Mouse (Mus musculus): Measurements from ENCODE around the gene Zic1. TPM values are rescaled to one million over a fixed set of nuclear protein-coding genes. Genes with fewer than 3 reads are reported as not detected.

Zic1 gene
- polyA plus RNA-seq (2016; fragmentation: Nextera tagmentation; extraction: Ambion mirVana) = 0.05 and 0.06 TPM in 2 replicates

DNA sequence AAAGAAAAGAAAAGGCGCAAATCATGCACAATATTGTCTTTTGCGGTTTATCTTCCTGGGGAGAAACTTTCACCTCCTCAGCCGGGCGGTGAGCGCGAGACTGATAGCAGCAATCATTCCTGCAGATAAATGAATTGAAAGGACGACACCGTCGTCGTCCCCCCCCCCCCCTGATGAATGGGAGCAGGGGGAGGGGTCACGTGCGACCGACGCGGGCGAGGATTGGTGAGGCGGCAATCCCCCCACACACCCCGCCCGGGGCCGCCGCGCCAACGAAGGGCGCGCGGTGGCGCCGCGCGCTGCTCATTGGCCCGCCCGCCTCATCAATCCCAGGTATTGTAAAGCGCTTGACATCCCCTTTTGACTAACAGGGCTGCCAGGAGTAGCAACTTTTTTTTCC is at the start of gene Zic1:
TSS of gene Zic1 (minus strand) at position 147 of the 400 bp plus-strand sequence.
- Histone ChIP-seq H3K27ac (no peak within 1 kb of the TSS), H3K4me3 (peak within 1 kb of the TSS; percentile 35), H3K36me3 (no peaks in the 10 kb centered on the region), H3K4me1 (peaks cover 21% of the 10 kb centered on the region), H3K27me3 (ENCODE audit: low read depth, poor library complexity, severe bottlenecking) (peaks cover 100% of the 10 kb centered on the region), H3K9me3 (replicated peaks) (no peaks in the 10 kb centered on the region)
- peak; percentile 61 for DNase-seq (ENCODE audit: low spot score)
- under 1% methylated on average over 33 of the region's 33 CpGs for WGBS

DNA sequence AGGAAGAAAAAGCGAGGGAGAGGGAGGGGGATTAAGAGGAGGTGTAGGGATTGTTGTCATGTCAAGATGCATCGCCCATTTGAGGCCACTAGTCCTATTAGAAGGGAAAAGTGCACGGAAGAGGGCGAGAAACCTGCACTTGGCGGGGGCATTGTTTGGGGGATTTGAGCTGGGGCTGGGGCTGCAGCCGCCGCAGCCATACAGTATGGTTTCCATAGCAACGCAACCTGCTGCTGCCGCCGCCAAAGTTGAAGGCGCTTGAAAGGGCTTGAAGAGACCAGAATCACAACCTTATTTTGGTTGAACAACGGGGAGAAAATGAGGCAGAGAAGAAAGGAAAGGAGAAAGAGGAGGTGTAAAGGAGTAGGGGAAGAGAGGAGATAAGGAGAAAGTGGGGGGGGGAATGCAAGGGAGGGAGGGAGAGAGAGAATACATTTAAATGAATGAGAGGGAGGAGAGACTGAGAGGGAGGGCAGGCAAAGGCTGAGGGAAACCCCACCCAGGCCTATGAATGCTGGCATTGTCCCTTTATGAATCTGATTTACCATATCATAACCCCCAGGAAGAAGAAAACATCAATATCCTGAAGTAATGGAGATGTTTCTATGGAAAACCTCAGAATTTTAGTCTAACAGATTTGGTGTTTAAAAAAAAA is 48.5 kb upstream of the Zic1 start:
- H3K9me3 ChIP-seq (replicated peaks) = no peaks in the 10 kb centered on the region
- peaks cover 93% of the 10 kb centered on the region for H3K27me3 ChIP-seq (ENCODE audit: low read depth, poor library complexity, severe bottlenecking)
- H3K36me3 ChIP-seq = no peaks in the 10 kb centered on the region
- WGBS = 1% methylated on average over 12 of the region's 12 CpGs
- no peaks in the 10 kb centered on the region for H3K4me1 ChIP-seq
- H3K27ac ChIP-seq = no peak overlapping the region
- no peak overlapping the region for H3K4me3 ChIP-seq
- DNase-seq (ENCODE audit: low spot score) = no peak

DNA sequence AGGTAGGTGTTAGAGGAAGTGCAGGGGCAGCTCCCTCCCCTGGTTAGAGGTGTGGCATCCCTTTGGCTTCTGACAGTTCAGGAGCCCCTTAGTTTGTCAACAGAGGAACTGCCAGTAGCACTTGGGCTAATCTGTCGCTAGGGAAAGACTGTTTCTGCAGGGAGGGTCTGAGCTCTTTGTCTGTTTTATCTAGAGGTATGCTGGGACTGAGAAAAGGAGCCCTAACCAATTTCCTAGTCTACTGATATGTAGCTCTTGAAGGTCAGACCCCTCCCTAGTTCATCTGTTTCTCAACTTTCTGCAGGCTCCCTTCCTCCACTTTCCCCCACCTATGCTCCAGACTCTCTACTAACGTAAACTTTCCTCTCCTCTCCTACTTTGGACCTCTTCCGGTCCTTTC is 44.2 kb upstream of the Zic1 start:
- H3K27me3 ChIP-seq (ENCODE audit: low read depth, poor library complexity, severe bottlenecking) = peaks cover 93% of the 10 kb centered on the region
- no peaks in the 10 kb centered on the region for H3K4me1 ChIP-seq
- no peak overlapping the region for H3K4me3 ChIP-seq
- no peak overlapping the region for H3K27ac ChIP-seq
- H3K9me3 ChIP-seq (replicated peaks) = no peaks in the 10 kb centered on the region
- DNase-seq (ENCODE audit: low spot score) = no peak
- 0% methylated on average over 3 of the region's 3 CpGs for WGBS
- H3K36me3 ChIP-seq = no peaks in the 10 kb centered on the region

DNA sequence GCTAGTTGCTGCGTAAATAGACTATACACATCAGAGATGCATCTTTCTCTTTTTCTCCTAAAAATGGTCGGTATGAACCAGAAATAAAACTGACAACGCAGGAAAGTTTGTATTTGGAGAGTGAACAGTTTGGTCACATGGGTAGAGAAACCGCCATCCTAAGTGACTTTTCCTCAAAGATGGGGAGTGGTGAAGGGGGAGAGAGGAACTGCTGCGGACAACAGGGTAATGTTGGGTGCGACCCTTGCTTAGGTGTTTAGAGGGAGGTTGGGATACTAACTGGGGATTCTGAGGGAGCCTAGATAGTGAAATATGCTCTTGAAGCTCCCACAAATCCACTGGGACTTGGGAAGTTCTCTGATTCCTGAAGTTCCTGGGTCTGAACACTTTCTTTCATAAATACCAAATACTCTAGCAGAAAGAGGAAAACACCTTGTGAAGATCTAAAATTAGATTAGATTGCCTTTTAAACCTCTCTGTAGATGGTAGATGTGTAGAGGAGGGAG is 40.7 kb upstream of the Zic1 start:
- WGBS = under 1% methylated on average over 6 of the region's 6 CpGs
- DNase-seq (ENCODE audit: low spot score) = no peak
- no peak overlapping the region for H3K4me3 ChIP-seq

DNA sequence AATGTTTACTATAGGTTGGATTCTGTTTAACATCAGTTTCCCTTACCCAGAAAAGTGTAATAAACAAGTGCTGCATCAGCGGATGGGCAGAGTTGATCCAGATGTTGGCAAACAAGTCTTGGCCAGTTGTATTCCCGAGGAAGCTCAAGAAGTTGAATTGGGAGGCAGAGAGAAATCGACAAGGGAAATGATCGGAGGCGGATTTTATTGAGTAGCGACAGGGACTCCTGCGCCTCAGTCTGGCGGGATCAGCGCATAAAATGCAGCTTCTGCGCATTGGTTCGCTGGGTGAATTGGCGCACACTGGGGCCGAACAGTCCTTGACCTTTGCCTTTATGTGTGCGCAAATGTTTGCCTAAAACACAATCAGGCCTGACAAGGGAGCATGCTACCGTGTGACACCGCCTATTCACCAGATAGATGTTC is 40.2 kb upstream of the Zic1 start:
- WGBS = under 1% methylated on average over 16 of the region's 16 CpGs
- Histone ChIP-seq H3K9me3 (replicated peaks) (no peaks in the 10 kb centered on the region), H3K27ac (no peak overlapping the region), H3K36me3 (no peaks in the 10 kb centered on the region), H3K4me3 (no peak overlapping the region), H3K4me1 (no peaks in the 10 kb centered on the region), H3K27me3 (ENCODE audit: low read depth, poor library complexity, severe bottlenecking) (peaks cover 100% of the 10 kb centered on the region)
- DNase-seq (ENCODE audit: low spot score) = peak; percentile 61

More for the DNA sequence above, 40.7 kb upstream of the Zic1 start:
- Histone ChIP-seq H3K4me1 (no peaks in the 10 kb centered on the region), H3K36me3 (no peaks in the 10 kb centered on the region), H3K9me3 (replicated peaks) (no peaks in the 10 kb centered on the region), H3K27me3 (ENCODE audit: low read depth, poor library complexity, severe bottlenecking) (peaks cover 100% of the 10 kb centered on the region), H3K27ac (no peak overlapping the region)

DNA sequence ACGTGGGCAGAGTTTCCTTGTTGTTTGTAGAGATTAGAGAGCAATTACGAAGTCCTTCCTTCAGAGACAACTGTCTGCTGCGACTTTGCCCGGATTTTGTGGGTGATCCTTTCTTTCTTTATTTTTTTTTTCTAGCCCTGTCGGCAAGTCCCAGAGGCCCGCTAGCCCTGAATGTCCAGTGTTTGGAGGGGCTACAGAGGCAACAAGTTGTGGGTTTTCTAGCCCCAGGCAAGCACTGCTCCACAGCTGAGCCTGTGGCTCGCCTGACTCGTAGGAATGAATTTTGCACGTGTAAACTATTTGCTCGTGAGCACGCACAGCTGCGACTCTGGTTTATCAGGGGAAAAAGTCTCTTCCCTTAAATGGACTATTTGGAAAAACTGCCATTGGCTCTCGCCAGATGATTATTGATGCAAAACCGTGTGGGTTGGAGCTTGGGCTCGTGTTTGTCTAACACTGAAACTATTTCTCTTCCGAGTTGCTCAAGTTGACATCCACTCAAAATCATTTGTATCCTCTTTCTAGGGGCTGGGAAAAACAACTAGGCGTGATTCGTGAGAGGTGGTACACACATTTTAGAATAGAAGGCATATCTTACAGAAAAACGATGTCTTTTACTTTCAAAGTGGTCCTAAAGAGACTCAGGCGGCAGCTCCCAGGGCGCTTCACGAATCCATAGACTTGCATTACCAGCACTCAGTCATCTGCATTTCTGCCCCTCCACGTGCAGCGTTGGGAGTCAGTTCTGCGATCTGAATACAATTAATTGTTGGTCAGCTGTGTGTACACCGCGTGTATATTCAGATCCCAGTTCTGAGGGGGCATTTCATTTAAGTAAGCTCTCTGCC is 39.5 kb upstream of the Zic1 start:
- Histone ChIP-seq H3K36me3 (no peaks in the 10 kb centered on the region), H3K27ac (no peak overlapping the region), H3K27me3 (ENCODE audit: low read depth, poor library complexity, severe bottlenecking) (peaks cover 100% of the 10 kb centered on the region), H3K4me1 (no peaks in the 10 kb centered on the region), H3K4me3 (no peak overlapping the region), H3K9me3 (replicated peaks) (no peaks in the 10 kb centered on the region)
- peak; percentile 50 for DNase-seq (ENCODE audit: low spot score)
- WGBS = 1% methylated on average over 27 of the region's 27 CpGs

DNA sequence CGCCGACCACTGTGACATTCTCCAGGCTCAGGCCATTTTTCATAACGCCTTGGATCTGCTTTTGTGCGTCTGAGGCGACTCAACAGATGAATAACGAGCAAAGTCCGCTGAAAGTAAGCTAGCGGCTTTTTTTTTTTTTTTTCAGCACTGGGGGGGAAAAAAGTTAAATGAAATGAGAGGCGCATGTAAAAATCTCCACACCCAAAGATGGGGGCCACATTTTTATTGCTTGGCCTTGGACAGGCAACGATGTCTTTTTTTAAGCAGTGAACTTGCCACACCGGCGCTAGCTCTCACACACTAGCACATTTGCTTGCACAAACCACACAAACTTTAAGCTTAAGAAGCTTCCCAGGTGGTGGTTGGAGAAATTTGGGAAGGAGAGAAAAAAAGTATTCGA is 38.6 kb upstream of the Zic1 start:
- Histone ChIP-seq H3K4me1 (no peaks in the 10 kb centered on the region), H3K9me3 (replicated peaks) (no peaks in the 10 kb centered on the region), H3K4me3 (no peak overlapping the region), H3K36me3 (no peaks in the 10 kb centered on the region), H3K27me3 (ENCODE audit: low read depth, poor library complexity, severe bottlenecking) (peaks cover 100% of the 10 kb centered on the region), H3K27ac (no peak overlapping the region)
- WGBS = 2% methylated on average over 13 of the region's 13 CpGs
- no peak for DNase-seq (ENCODE audit: low spot score)

DNA sequence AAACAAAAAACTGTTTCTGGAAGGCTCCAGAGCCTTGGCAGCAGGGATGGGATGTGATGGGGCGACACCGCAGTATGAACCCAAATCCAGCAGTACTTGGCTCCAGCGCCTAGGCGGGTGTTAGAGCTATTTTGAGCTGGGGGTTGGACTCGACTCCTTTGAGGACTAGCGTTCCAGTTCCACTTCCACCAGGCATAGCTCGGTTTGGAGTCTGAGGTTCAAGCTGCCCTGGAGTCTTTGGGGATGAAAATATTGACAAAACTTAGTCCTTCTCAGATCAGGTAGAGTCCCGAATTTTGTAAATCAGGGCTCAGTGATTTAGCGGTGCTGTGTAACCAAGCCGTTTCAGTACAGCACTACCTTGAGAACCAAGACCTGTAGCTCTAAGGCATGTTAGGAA is 35.9 kb upstream of the Zic1 start:
- Histone ChIP-seq H3K36me3 (no peaks in the 10 kb centered on the region), H3K4me3 (no peak overlapping the region), H3K27ac (no peak overlapping the region), H3K27me3 (ENCODE audit: low read depth, poor library complexity, severe bottlenecking) (peaks cover 100% of the 10 kb centered on the region), H3K9me3 (replicated peaks) (no peaks in the 10 kb centered on the region), H3K4me1 (no peaks in the 10 kb centered on the region)
- WGBS = under 1% methylated on average over 10 of the region's 10 CpGs
- DNase-seq (ENCODE audit: low spot score) = no peak

DNA sequence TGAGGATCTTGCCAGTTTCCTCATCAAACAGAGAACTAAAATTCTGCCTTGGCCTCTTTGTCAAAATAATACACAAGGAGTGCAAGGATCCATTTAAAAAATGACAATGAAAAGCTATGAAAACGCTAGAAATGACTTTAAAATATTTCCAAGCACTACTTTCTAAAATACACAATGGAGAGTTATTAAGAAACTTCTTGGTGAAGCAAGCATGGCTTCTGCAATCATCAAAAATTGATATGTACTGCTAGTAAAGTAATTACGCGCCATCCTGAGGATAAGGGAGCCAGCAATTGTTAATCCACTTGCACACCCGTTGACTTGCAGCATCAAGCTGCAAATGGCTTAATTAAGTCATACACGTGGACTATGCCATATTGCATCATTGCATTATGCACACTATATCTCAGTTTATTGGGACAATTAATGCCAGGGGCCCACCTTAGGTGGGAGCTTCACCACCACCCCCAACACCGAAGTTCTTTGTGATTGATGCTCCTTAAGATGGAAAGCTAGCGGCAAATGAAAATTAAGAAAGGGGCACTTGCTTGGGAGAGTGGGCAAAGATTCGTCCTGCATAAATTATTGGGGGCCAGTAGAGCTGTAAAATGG is 35.0 kb upstream of the Zic1 start:
- Histone ChIP-seq H3K4me3 (no peak overlapping the region), H3K27ac (no peak overlapping the region), H3K9me3 (replicated peaks) (no peaks in the 10 kb centered on the region), H3K4me1 (no peaks in the 10 kb centered on the region), H3K36me3 (no peaks in the 10 kb centered on the region), H3K27me3 (ENCODE audit: low read depth, poor library complexity, severe bottlenecking) (peaks cover 100% of the 10 kb centered on the region)
- WGBS = 8% methylated on average over 8 of the region's 8 CpGs
- no peak for DNase-seq (ENCODE audit: low spot score)

DNA sequence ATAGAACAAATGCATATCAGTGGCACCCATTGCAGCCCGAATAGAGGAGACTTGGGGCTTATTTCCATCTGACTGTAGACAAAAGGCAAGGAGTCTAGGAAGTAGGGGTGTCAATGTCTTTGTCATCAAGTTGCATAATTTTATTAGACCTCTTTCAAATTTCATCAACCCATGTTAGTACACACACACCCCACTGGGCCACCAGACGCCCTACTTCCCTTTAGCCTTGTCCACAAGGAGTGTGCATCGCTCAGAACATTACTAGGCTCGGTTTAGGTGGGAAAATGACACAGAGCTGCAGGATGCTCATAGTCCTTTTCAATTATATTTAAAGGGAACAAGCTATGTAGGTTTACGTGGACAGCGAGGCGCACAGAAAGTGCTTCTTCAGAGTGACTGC is 34.4 kb upstream of the Zic1 start:
- H3K9me3 ChIP-seq (replicated peaks) = no peaks in the 10 kb centered on the region
- H3K27me3 ChIP-seq (ENCODE audit: low read depth, poor library complexity, severe bottlenecking) = peaks cover 100% of the 10 kb centered on the region
- H3K27ac ChIP-seq = no peak overlapping the region
- H3K36me3 ChIP-seq = no peaks in the 10 kb centered on the region
- no peak for DNase-seq (ENCODE audit: low spot score)
- H3K4me1 ChIP-seq = no peaks in the 10 kb centered on the region
- 16% methylated on average over 7 of the region's 7 CpGs for WGBS
- no peak overlapping the region for H3K4me3 ChIP-seq

DNA sequence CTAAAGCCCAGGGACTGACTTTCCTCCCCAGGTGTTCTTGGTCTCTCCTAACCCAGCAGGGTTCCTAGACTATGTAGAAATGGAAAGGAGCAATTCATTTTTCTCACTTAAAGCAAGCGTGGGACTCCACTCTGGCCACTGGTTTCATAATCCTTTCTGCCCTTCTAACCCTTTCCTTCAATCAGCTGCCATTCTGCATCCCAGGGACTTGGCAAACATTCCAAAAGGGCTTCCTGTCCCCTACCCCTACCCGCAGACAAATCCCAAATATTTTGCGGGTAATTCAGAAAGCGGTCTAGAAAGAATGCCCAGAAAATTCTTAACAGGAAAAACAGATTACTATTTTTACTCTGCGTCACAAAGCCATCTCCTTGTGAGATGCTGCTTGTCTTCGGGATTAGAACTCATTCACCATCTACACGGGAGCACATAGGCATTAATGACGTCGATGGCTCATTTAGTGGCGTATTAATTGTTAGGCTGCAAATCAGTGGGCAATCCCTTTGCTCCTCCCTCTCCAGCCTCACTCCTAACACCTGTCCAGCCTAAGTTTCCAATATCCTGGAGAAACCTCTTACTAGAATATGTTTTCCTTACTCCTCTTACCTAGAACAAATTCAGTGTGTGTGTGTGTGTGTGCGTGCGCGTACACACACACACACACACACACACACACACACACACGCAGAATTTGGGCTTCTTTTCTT is 29.6 kb upstream of the Zic1 start:
- peak; percentile 30 for DNase-seq (ENCODE audit: low spot score)
- H3K9me3 ChIP-seq (replicated peaks) = no peaks in the 10 kb centered on the region
- H3K4me1 ChIP-seq = no peaks in the 10 kb centered on the region
- H3K4me3 ChIP-seq = no peak overlapping the region
- 7% methylated on average over 14 of the region's 14 CpGs for WGBS
- H3K36me3 ChIP-seq = no peaks in the 10 kb centered on the region
- no peak overlapping the region for H3K27ac ChIP-seq
- H3K27me3 ChIP-seq (ENCODE audit: low read depth, poor library complexity, severe bottlenecking) = peaks cover 100% of the 10 kb centered on the region

DNA sequence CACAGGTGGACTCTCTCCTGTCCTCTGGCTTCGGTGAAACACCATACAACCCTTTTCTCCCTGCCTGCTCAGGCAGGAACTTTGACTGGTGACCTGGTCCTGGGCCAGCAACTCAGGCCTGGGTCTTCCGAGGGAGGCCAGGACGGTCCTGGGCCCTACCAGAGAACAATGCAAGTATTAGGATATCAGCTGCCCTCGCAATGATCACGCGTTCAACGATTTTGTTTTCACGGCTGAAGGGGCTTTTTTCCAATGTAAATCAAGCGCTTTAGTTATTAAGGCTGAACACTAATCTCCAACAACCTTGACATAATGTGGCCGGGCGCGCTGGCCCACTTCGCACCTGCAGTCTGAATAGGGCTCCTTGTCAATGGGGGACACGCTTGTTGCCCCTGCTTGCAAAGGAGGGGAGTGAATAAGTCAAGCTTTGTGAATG is 28.6 kb upstream of the Zic1 start:
- Histone ChIP-seq H3K4me3 (no peak overlapping the region), H3K4me1 (no peaks in the 10 kb centered on the region), H3K36me3 (no peaks in the 10 kb centered on the region), H3K9me3 (replicated peaks) (no peaks in the 10 kb centered on the region), H3K27me3 (ENCODE audit: low read depth, poor library complexity, severe bottlenecking) (peaks cover 100% of the 10 kb centered on the region), H3K27ac (no peak overlapping the region)
- no peak for DNase-seq (ENCODE audit: low spot score)
- WGBS = 2% methylated on average over 14 of the region's 14 CpGs

All from limb, embryonic 10.5 days (tissue).